Mouse (Mus musculus) embryonic fibroblast, embryonic 13.5 days (primary cell): ENCODE measurements around the gene Tvp23a. TPM values are rescaled to one million over a fixed set of nuclear protein-coding genes. Genes with fewer than 3 reads are reported as not detected.

Source experiments
- H3K27ac ChIP-seq: 2 replicates; pipeline ENCODE4 v1.5.1; 2012; ENCODE audit warnings: low read length, control low read depth, inconsistent platforms; ENCODE audit not compliant: insufficient read depth
- H3K4me1 ChIP-seq: 2 replicates; pipeline ENCODE4 v1.6.1; 2011; ENCODE audit warnings: low read length; ENCODE audit not compliant: control insufficient read depth, insufficient read depth
- H3K4me3 ChIP-seq: 2 replicates; pipeline ENCODE4 v1.5.1; 2011; ENCODE audit warnings: mild to moderate bottlenecking, control low read depth, low read length; ENCODE audit not compliant: insufficient read depth
- CTCF ChIP-seq: IDR thresholded peaks from 2 replicates; pipeline ENCODE4 v1.5.1; 2011; ENCODE audit warnings: mild to moderate bottlenecking, control low read depth, low read length, moderate library complexity, borderline replicate concordance; ENCODE audit not compliant: insufficient read depth
- POLR2A ChIP-seq: IDR thresholded peaks from 2 replicates; pipeline ENCODE4 v1.6.1; 2011; ENCODE audit warnings: low read depth, mild to moderate bottlenecking, control low read depth, low read length, moderate library complexity
- polyA plus RNA-seq: library from polyadenylated mRNA; stranded (reverse); fragments of >200 nt; gene quantifications from 2 replicates; pipeline ENCODE4 v1.2.4, GENCODE M21; 2011; ENCODE audit warnings: low read depth; ENCODE audit not compliant: missing spikeins, insufficient read length

The Tvp23a gene
- polyA plus RNA-seq, 1 experiment = 15.0 TPM

DNA sequence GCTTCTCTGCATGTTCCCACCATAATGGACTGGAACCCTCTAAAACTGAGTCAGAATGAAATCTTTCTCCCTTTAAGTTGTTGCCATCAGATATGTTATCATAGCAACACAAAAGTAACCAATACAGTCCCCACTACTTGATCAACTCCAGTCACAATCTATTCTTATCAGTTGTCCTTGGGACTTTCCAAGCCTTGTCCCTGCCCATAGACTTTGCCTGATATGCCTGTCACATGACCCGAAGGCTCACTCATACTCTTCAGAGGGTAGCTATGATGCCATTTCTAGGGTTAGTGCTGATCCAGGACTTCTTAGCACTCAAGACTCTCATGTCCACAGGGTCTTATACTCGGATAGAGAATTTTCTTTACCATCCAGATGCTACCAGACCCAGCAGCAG is 13.0 kb upstream of the Tvp23a start:
- H3K4me1 ChIP-seq = peaks cover 2% of the 10 kb centered on the region; the same call in 1 of the 2 replicates
- H3K27ac ChIP-seq = no peak overlapping the region
- TF ChIP-seq CTCF (no peak), POLR2A (no peak)
- H3K4me3 ChIP-seq = no peak overlapping the region

DNA sequence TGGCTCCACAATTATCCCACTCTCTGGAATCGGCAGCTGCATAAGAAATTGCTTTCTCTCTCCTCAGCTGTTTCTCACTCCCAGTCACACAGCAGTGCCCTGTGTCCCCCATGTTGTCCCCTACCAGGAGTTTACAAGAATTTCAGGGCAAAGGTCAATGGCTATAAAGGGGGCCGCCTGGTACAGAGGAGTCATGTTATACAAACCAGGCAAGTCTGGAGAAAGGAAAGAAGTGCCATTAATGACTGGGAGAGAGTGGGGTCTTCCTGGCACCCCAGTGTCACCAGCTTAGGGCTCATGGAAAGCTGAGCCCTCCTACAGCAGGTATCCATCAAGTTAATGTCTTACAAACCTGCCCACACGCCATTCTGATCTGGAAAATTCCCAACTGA is 7.4 kb upstream of the Tvp23a start:
- H3K4me1 ChIP-seq = no peaks in the 10 kb centered on the region

DNA sequence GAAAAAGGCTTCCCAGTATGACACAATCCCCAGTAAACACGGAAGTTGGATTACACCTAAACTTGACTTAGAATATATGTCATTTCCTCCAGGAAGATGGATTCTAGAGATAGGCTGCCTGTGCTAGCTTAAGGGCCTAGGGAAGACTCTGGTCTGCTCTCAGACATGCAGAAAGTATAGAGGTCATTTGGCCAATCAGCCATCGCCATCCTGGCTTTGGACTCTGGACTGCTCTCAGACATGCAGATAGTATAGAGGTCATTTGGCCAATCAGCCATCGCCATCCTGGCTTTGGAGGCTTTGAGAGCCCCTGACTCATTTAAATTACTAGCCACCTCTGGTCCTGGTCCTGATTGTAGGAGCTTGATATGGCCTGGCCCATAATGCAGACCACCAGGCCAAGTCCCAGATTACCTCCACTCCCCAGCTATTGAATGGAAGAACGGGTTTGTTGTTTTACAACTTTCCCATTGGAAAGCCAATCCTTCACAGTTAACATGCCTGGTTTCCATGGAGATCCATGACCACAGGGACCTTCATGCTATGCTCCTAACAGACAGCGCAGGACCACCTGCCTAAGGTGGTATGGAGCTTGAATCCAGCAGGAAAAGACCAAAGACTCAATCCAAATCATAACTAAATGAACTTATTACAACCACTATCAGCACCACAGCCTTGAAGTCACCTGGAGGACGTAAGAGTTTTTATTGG is 6.9 kb upstream of the Tvp23a start:
- Histone ChIP-seq H3K4me3 (no peak overlapping the region), H3K4me1 (no peaks in the 10 kb centered on the region), H3K27ac (no peak overlapping the region)
- TF ChIP-seq POLR2A = no peak
- no peak for TF ChIP-seq CTCF

More for the DNA sequence above, 7.4 kb upstream of the Tvp23a start:
- H3K4me3 ChIP-seq = no peak overlapping the region
- TF ChIP-seq POLR2A (no peak), CTCF (no peak)
- no peak overlapping the region for H3K27ac ChIP-seq

DNA sequence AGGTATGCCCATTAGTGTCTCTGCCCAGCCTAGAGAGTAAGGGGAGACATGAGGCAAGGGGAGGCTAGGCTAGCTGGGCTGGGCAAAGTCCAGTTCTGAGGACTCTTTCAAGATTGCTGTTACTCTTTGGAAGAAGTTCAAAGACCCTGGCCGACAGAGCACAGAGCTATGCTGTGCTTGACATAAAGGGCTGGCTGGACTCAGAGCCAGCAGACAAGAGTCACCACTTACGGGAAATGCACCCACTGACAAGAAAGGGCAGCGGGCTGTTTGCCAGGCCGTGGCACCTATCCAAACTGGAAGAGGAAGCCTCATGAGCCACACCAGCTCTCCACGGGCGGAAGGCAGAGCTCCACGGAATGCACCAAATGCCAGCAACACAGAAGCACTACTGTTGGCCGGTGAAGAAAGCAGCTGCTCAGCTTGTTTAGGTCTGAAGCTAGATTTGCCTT is 5.3 kb upstream of the Tvp23a start:
- no peak for TF ChIP-seq POLR2A
- no peak for TF ChIP-seq CTCF
- Histone ChIP-seq H3K4me1 (no peaks in the 10 kb centered on the region), H3K4me3 (no peak overlapping the region), H3K27ac (no peak overlapping the region; the same call in 1 of the 2 replicates)

DNA sequence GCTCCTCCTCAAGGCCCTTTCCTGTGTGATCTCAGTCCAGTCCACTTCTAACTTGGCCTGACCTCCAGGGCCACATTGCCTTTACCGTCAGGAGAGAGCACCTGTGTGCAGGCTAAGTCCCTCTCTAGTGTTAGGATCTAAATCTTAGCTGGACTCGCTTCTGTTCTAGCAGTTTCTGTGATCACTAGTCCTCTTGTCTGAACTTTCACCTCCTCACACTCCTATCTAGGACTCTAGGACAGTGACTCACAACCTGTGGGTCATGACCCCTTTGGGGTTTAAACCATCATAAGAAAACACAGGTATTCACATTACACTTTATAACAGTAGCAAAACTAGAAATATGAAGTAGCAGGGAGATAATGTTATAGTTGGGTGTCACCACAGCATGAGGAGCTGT is 4.7 kb upstream of the Tvp23a start:
- H3K4me3 ChIP-seq = no peak overlapping the region
- no peak overlapping the region for H3K27ac ChIP-seq
- no peaks in the 10 kb centered on the region for H3K4me1 ChIP-seq
- TF ChIP-seq CTCF (no peak), POLR2A (no peak)

DNA sequence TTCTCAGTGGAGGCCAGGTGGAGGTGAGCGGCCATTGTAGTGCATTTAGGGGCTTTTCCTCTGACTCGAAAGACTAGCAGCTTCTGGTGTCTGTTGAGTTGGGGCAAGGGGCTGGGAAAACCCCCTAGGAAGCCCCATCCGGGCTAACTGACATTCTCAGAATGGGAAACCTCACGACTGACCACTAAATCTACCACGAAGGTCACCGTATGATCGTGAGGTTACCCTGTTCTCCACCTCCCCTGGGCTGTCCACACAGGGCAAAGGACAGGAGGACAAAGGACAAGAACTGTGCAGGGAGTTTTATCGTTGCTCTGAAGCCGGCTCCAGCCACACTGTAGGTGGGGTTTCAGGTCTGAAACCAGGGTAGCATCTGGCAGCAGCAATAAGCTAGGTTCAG is 1.8 kb upstream of the Tvp23a start:
- TF ChIP-seq CTCF (no peak), POLR2A (no peak)

DNA sequence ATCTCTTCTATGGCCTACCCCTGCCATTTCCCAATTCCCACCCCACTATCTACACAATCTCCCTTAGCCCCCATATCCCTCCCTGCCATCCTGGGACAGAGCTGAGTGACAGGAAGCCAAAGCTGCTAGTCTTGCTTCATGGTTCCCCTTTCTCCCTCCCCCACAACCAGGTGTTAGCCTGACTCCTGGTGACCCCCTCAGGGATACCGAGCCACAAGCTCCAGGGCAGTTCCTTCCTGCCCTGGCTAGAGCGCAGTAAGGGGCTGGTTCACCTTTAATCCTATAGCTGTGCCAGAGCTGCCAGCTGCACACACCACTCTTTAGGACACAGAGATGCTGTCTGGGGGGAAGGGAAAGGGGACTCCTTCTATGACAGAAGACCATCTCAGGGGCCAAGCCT is 619 bp upstream of the Tvp23a start:
- Histone ChIP-seq H3K27ac (no peak overlapping the region), H3K4me1 (no peaks in the 10 kb centered on the region), H3K4me3 (peak overlapping the region; percentile 38)
- TF ChIP-seq CTCF (no peak), POLR2A (no peak)

More for the DNA sequence above, 1.8 kb upstream of the Tvp23a start:
- Histone ChIP-seq H3K4me1 (no peaks in the 10 kb centered on the region), H3K4me3 (no peak overlapping the region), H3K27ac (no peak overlapping the region)

DNA sequence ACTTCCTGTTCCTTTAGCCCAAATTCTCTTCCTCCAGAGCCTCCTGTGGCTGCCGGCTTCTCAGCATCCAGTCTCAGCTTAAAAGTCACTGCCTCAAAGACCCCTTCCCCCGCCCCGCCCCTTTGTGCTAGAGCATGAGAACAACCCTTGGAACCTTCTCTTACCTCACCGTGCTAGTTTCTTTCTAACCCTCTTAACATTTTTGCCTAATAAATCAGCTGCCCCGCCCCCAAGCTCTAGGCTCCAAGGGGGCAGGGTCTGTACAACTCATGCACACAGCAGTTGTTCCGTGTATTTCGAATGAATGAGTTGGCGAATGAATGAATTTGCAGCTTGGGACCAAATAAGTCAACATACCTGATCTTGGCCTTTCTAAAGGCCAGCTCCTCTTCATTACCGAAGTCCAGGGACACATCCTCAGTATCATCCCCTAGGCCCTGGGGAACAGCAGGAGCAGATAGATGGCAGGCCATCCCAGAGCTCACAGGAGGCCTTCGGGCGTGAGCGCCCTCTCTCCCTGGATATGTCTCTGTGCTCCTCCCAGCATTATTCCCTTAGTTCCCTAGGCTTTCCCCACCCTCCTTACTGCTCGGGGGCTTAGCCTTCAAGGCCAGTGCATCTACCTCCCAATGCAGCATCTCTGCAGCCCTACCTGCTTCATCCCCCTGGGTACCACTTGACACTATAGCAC is 444 bp downstream of the Tvp23a start:
- Histone ChIP-seq H3K27ac (peak overlapping the region; percentile 35), H3K4me3 (peak overlapping the region; percentile 40), H3K4me1 (no peaks in the 10 kb centered on the region)
- TF ChIP-seq CTCF (no peak), POLR2A (no peak)

DNA sequence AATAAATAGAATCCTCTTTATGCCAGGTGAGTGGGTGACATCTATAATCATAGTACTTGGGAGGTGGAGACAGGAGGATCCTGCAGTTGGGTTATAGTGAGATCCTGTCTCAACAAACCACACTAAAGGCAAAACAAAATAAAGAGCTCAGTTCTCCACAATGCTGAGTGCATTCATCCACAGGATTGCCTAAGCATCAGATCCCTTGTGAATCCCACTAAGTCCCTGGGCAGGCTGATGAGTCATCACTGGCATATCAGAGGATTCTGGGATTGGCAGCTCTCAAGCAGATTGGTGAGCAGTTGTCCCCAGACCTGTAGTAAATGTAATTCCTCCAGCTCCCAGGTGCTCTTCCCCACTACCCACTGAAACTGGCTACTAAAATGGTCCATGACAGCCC is 3.4 kb downstream of the Tvp23a start:
- Histone ChIP-seq H3K4me3 (no peak overlapping the region), H3K27ac (no peak overlapping the region), H3K4me1 (no peaks in the 10 kb centered on the region)
- TF ChIP-seq CTCF (no peak), POLR2A (no peak)

DNA sequence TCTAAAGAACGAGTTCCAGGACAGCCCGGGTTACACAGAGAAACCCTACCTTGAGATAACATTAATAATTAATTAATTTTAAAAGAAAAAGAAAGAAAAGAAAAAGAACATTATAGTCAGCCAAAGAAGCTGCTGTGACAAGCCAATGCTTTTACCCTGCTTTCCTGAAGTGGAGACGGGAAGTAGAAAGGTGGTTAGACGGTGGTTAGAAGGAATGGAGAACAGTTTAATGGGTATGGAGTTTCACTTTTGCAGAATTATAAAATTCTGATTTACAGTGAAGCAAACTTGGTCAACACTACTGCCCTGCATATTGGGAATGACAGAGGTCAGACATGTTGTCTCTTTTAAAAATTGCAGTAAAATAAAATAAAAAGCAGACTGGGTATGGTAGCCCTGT is 5.4 kb downstream of the Tvp23a start:
- Histone ChIP-seq H3K4me3 (no peak overlapping the region), H3K27ac (no peak overlapping the region), H3K4me1 (no peaks in the 10 kb centered on the region)
- TF ChIP-seq CTCF = no peak
- no peak for TF ChIP-seq POLR2A
